Mouse (Mus musculus): ENCODE data around the gene Rab44.

Gene Rab44

GRCm38 (mm10) chr17:29165967-29166578 is 52.1 kb downstream of the Rab44 start:
- CTCF ChIA-PET = interaction anchor here (0.5 kb wide), 1 partner anchor 182 kb away, joined by 4 read pairs; the partner anchor contains the start of gene Mtch1

- CTCF ChIA-PET = interaction anchor here (0.9 kb wide), 1 partner anchor 118 kb away, joined by 10 read pairs; no protein-coding TSS in a partner anchor
Observed at GRCm38 (mm10) chr17:29167371-29167770, 53.4 kb downstream of the Rab44 start.

GRCm38 (mm10) chr17:29168438-29168837 is 54.5 kb downstream of the Rab44 start:
- CTCF ChIA-PET = no interaction called here

DNA sequence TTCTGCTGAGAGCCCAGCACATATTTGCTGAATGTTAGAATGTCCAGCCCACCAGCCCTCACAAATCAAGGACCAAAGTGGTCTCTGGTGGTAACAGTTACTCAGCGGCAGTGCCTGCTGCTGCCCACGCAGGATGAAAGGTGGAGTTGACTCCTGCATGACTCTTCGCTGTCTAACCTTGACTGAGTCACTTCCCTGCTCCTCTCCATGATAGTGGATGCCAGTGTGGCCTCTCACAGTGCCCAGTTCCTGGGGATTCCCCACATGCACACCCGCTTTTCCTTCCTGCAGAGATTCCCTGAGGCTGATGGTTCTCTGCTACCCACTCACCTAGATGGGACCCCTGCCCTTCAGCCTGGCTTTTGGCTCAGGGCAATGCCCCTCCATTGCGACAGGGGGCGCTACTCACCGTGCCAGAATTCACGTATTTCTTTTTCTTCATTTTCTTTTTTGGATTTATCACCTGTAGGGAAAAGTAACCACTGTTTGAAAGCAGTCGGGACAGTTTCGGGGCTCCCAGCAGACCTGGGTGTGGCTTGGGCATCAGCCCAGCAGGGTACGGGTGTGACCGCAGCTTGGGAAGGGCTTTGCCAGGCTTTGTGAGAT is 55.2 kb downstream of the Rab44 start:
- CTCF ChIA-PET = interaction anchor here (1.4 to 2.0 kb wide), 2 partner anchors 120 to 124 kb away, joined by 3 to 9 read pairs; no protein-coding TSS in a partner anchor

DNA sequence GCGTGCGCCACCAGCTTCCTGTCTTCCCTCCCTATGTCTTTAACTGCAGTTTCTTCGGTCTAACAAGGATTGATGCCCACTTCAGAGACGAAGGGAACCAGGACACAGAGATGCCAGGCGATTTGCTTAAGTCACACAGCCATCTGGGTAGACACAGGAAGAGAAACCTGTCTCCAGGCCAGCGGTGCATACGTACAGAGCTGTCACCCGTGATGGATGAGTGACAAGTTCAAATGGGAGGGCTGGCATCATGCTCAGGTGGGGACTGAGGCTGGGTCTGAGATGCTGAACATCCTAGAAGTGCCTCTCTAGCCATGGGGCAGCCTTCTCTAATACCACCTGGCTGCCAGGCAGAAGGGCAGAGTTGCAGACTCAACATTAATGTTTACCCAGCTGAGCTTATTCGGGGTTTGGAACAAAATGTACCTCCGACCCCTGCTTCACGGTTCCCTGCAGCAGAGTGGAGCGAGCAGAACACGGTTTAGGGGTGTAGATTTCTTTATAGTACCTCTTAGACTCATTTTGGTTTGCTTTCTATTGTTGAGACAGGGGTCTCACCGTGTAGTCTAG is 56.6 kb downstream of the Rab44 start:
- CTCF ChIA-PET = interaction anchor here (0.5 to 2.0 kb wide), 5 partner anchors 80 to 336 kb away, joined by 3 to 9 read pairs (median 4); no protein-coding TSS in a partner anchor

- CTCF ChIA-PET = interaction anchor here (0.5 to 2.0 kb wide), 9 partner anchors 75 to 336 kb away, joined by 3 to 12 read pairs (median 4); no protein-coding TSS in a partner anchor
Observed at GRCm38 (mm10) chr17:29171001-29171772, 57.2 kb downstream of the Rab44 start.

- CTCF ChIA-PET = interaction anchor here (0.6 to 1.3 kb wide), 3 partner anchors 74 to 195 kb away, joined by 3 to 12 read pairs (median 5); no protein-coding TSS in a partner anchor
Observed at GRCm38 (mm10) chr17:29172062-29172461, 58.1 kb downstream of the Rab44 start.

GRCm38 (mm10) chr17:29173165-29173564 is 59.2 kb downstream of the Rab44 start:
- CTCF ChIA-PET = interaction anchor here (0.6 to 0.8 kb wide), 2 partner anchors 80 to 511 kb away, joined by 3 read pairs; no protein-coding TSS in a partner anchor

DNA sequence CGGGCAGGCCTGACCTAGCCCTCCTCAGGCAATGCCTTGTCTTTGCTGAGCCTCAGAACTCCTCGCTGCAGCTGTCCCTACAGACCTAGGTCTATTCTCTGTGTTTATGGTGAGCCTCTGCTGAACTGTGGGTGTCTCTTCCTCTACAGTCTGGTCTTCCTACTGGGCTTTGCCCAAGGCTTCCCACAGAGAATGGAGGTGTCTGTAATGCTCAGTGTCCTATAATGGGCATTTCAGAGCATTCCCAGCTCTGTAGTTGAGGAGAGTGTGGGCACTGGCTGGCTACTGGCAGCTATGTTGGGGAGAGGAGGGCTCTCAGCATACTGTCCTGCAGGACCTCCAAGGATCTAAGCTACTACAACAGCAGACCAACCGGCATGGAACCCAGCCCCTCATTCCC is 61.7 kb downstream of the Rab44 start:
- CTCF ChIA-PET = no interaction called here

GRCm38 (mm10) chr17:29176391-29177267 is 62.7 kb downstream of the Rab44 start:
- CTCF ChIA-PET = no interaction called here

GRCm38 (mm10) chr17:29178503-29179059 is 64.6 kb downstream of the Rab44 start:
- CTCF ChIA-PET = interaction anchor here (0.5 to 0.6 kb wide), 2 partner anchors 14 to 15 kb away, joined by 3 to 4 read pairs; no protein-coding TSS in a partner anchor

DNA sequence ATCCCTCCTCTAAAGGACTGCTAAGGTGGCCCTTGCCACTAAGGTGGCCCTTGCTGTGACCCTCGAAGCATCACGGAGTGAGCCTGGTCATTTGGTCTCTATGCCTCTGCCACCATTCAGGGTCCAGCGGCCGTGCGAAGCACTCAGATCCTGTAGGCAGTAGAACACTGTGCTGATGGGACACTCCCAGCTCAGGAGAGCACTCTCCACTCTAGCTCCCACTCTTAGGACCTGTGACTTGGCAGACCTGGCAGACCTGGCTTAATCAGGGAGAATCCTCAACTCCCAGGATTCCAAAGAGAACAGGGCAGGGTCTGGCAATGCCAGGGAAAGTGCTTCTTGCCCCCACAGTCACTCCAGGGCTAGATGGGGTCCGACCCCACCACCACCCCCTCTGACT is 66.0 kb downstream of the Rab44 start:
- CTCF ChIA-PET = no interaction called here

DNA sequence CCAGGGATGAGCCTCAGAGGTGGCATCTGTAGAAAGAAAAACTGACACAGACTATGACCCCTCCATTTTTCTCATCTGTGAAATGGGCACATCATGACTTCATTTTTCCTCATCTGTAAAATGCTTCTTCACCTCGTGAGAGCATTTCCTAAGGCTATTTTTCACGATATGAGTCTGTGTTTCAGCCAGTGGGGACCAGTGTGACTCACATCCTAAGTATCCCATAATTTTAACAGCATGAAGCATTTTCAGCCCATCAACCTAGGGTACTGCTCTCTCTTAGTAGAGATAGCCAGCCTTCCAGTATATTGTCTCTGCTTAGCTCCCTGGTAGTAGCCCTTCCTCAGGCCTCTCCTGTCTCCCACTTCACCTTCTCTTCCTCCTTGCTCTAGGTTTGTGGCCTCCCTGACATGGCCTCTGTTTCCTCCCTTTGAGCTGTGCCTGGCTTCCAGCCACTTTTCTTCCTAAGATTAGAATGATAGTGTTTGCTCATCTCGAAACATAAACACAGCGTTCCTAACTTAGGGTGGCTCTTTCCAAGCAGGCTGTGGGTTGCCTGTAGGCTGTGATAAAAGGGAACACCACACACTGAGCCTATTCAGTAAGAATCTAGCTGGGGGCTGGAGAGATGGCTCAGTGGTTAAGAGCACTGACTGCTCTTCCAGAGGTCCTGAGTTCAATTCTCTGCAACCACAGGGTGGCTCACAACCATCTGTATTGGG is 66.6 kb downstream of the Rab44 start:
- CTCF ChIA-PET = no interaction called here

- CTCF ChIA-PET = no interaction called here
Observed at GRCm38 (mm10) chr17:29181751-29182150, 67.8 kb downstream of the Rab44 start.

GRCm38 (mm10) chr17:29183162-29183561 is 69.2 kb downstream of the Rab44 start:
- CTCF ChIA-PET = no interaction called here

GRCm38 (mm10) chr17:29185376-29186046 is 71.6 kb downstream of the Rab44 start:
- CTCF ChIA-PET = no interaction called here

DNA sequence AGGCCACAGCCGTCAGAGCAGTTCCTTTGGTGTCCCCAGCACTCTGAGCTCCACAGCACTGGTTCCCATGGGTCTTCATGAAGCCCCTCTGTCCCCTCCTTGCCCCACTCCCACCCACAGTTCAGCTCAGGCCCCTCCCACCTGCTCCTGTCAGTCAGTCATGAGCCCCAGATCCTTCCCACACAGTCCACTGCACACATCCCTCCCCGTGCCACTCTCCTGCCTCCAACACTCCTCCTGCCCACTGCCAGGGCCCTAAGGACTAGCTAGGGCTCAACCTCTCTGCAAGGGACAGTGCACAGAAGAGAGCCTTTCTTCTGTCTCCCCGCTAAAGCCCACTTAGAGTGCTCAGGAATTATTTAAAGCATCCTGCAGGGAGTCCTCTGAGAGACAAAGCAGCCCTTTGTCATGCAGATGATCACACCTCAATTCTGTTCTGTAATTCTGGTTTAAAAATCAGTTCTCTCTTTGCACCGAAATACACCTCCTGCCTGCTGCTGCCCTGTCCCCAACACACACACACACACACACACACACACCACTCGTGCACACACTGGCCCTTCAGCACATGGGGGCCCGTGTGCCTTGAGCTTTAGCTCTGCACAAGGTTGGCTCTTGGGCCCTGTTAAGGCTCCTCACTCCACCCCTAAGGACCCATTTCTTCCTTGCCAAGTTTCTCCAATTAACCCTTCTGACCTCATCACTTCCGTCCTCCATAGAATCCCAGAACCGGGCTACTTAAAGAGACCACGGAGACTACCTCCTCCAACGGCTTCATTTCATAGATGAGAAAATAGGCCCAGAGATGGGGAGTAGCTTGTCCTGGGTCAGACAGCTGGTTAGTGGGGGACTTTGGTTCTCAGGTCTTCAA is 73.3 kb downstream of the Rab44 start:
- CTCF ChIA-PET = no interaction called here

GRCm38 (mm10) chr17:29188989-29189388 is 75.0 kb downstream of the Rab44 start:
- CTCF ChIA-PET = no interaction called here

All from spleen, embryonic (tissue).